Comparison of ENCODE assay signal across 8 mouse cellular contexts in genomic region chr11:69322693-69323471, GRCm38 (mm10). TPM values are rescaled to one million over a fixed set of nuclear protein-coding genes. Genes with fewer than 3 reads are reported as not detected.
DNase-seq lines count a peak whose midpoint lies in the region; ATAC-seq lines count a peak whose summit lies in the region.

No protein-coding gene starts in this region.

- peaks cover 30% of the 10 kb centered on the region for H3K4me1 ChIP-seq in lung, embryonic 16.5 days (replicated peaks; ENCODE audit: control insufficient read depth, insufficient read depth, low read length)
- peaks cover 55% of the 10 kb centered on the region for H3K4me1 ChIP-seq in hindbrain, embryonic 13.5 days (replicated peaks)
- peaks cover 39% of the 10 kb centered on the region for H3K4me1 ChIP-seq in midbrain, embryonic 16.5 days (ENCODE audit: control insufficient read depth, insufficient read depth, low read length)

- H3K27ac ChIP-seq in lung, embryonic 16.5 days (ENCODE audit: low read length) = peak overlapping the region; percentile 77
- peak overlapping the region; percentile 92 for H3K27ac ChIP-seq in hindbrain, embryonic 13.5 days
- H3K27ac ChIP-seq in midbrain, embryonic 16.5 days (ENCODE audit: low read length) = peak overlapping the region; percentile 92

- WGBS in lung, embryonic 16.5 days = 9% methylated on average over 18 of the region's 18 CpGs
- 31% methylated on average over 18 of the region's 18 CpGs for WGBS in hindbrain, embryonic 13.5 days
- 22% methylated on average over 18 of the region's 18 CpGs for WGBS in midbrain, embryonic 16.5 days

- peak overlapping the region; percentile 68 for H3K4me3 ChIP-seq in lung, embryonic 16.5 days (ENCODE audit: low read length)
- H3K4me3 ChIP-seq in hindbrain, embryonic 13.5 days = peak overlapping the region; percentile 62
- H3K4me3 ChIP-seq in midbrain, embryonic 16.5 days (ENCODE audit: low read depth, low read length) = peak overlapping the region; percentile 68

- H3K27me3 ChIP-seq in lung, embryonic 16.5 days (ENCODE audit: control insufficient read depth, insufficient read depth, low read depth, low read length) = peaks cover 9% of the 10 kb centered on the region
- peaks cover 14% of the 10 kb centered on the region for H3K27me3 ChIP-seq in hindbrain, embryonic 13.5 days
- H3K27me3 ChIP-seq in midbrain, embryonic 16.5 days (ENCODE audit: control insufficient read depth, insufficient read depth, low read depth, low read length) = no peaks in the 10 kb centered on the region; the same call in 1 of the 2 replicates

- H3K4me2 ChIP-seq in lung, embryonic 16.5 days (ENCODE audit: low read depth, low read length) = peak overlapping the region; percentile 73
- H3K4me2 ChIP-seq in hindbrain, embryonic 13.5 days = peak overlapping the region; percentile 76
- H3K4me2 ChIP-seq in midbrain, embryonic 16.5 days (ENCODE audit: low read length) = peak overlapping the region; percentile 82

- H3K9ac ChIP-seq in lung, embryonic 16.5 days (ENCODE audit: low read length) = peak overlapping the region; percentile 79
- H3K9ac ChIP-seq in hindbrain, embryonic 13.5 days = peak overlapping the region; percentile 80
- H3K9ac ChIP-seq in midbrain, embryonic 16.5 days (ENCODE audit: low read depth, low read length) = peak overlapping the region; percentile 87

- H3K9me3 ChIP-seq in lung, embryonic 16.5 days (ENCODE audit: control insufficient read depth, low read length) = no peaks in the 10 kb centered on the region
- H3K9me3 ChIP-seq in hindbrain, embryonic 13.5 days = no peaks in the 10 kb centered on the region
- no peaks in the 10 kb centered on the region for H3K9me3 ChIP-seq in midbrain, embryonic 16.5 days (replicated peaks; ENCODE audit: control insufficient read depth, low read length, poor library complexity, severe bottlenecking)

- no peak for ATAC-seq in lung, embryonic 16.5 days (ENCODE audit: low read depth)
- no peak for ATAC-seq in hindbrain, embryonic 13.5 days (ENCODE audit: low FRiP score)
- no peak for ATAC-seq in midbrain, embryonic 16.5 days
- ATAC-seq in megakaryocyte-erythroid progenitor cell, adult 5-6 weeks (replicated peaks; ENCODE audit: low FRiP score, low TSS enrichment, poor library complexity, severe bottlenecking) = no peak

- H3K36me3 ChIP-seq in lung, embryonic 16.5 days (ENCODE audit: control insufficient read depth, insufficient read depth, low read length) = peaks cover 14% of the 10 kb centered on the region
- peaks cover 25% of the 10 kb centered on the region for H3K36me3 ChIP-seq in hindbrain, embryonic 13.5 days
- H3K36me3 ChIP-seq in midbrain, embryonic 16.5 days (ENCODE audit: control insufficient read depth, insufficient read depth, low read length) = peaks cover 8% of the 10 kb centered on the region; the same call in 1 of the 2 replicates

- DNase-seq in lung, postnatal 36 days = no peak
- peak; percentile 20 for DNase-seq in embryo, embryonic 10 days (ENCODE audit: low spot score)
- DNase-seq in right cerebral cortex, postnatal 10 days (ENCODE audit: low spot score in 2 of 2) = no peak
- DNase-seq in left cerebral cortex, adult 18-20 months (ENCODE audit: low spot score in 2 of 2) = no peak

RNA-seq across cellular contexts. Expression of gene Cntrob, which starts 0.7 kb away (rescaled TPM):
- 26.3 and 28.7 TPM in 2 replicates for polyA plus RNA-seq in lung, embryonic 16.5 days (2015; fragmentation: Nextera tagmentation; extraction: Ambion mirVana)
- 22.6 and 24.4 TPM in 2 replicates for polyA plus RNA-seq in hindbrain, embryonic 13.5 days (2015; fragmentation: Nextera tagmentation; extraction: Ambion mirVana)
- 19.2 and 21.7 TPM in 2 replicates for polyA plus RNA-seq in midbrain, embryonic 16.5 days (2015; fragmentation: Nextera tagmentation; extraction: Ambion mirVana)
- 40.0 and 56.6 TPM in 2 replicates for total RNA-seq in megakaryocyte-erythroid progenitor cell, adult 5-6 weeks (2014; fragmentation: Nextera tagmentation)
- 19.7 and 31.6 TPM in 2 replicates for total RNA-seq in megakaryocyte-erythroid progenitor cell, adult 5-6 weeks (2017)
- 10 to 100 TPM; 15.2 to 25.0 TPM for total RNA-seq in left cerebral cortex, adult 18-20 months (2021)

RNA-seq across cellular contexts. Expression of gene Trappc1, which starts 0.9 kb away (rescaled TPM):
- 159 and 168 TPM in 2 replicates for polyA plus RNA-seq in lung, embryonic 16.5 days (2015; fragmentation: Nextera tagmentation; extraction: Ambion mirVana)
- 204 and 210 TPM in 2 replicates for polyA plus RNA-seq in hindbrain, embryonic 13.5 days (2015; fragmentation: Nextera tagmentation; extraction: Ambion mirVana)
- polyA plus RNA-seq in midbrain, embryonic 16.5 days (2015; fragmentation: Nextera tagmentation; extraction: Ambion mirVana) = 173 and 179 TPM in 2 replicates
- total RNA-seq in megakaryocyte-erythroid progenitor cell, adult 5-6 weeks (2014; fragmentation: Nextera tagmentation) = 77.9 and 81.4 TPM in 2 replicates
- total RNA-seq in megakaryocyte-erythroid progenitor cell, adult 5-6 weeks (2017) = 82.4 and 97.4 TPM in 2 replicates
- 10 to 100 TPM; 53.2 to 59.5 TPM for total RNA-seq in left cerebral cortex, adult 18-20 months (2021)

RNA-seq across cellular contexts. Expression of gene Kcnab3, which starts 3.2 kb away (rescaled TPM):
- 0.62 and 1.6 TPM in 2 replicates for polyA plus RNA-seq in lung, embryonic 16.5 days (2015; fragmentation: Nextera tagmentation; extraction: Ambion mirVana)
- 4.2 and 5.1 TPM in 2 replicates for polyA plus RNA-seq in hindbrain, embryonic 13.5 days (2015; fragmentation: Nextera tagmentation; extraction: Ambion mirVana)
- 3.8 and 5.3 TPM in 2 replicates for polyA plus RNA-seq in midbrain, embryonic 16.5 days (2015; fragmentation: Nextera tagmentation; extraction: Ambion mirVana)
- total RNA-seq in megakaryocyte-erythroid progenitor cell, adult 5-6 weeks (2014; fragmentation: Nextera tagmentation) = not detected in 2 replicates
- total RNA-seq in megakaryocyte-erythroid progenitor cell, adult 5-6 weeks (2017) = 0.38 TPM in 1 of 2 replicates, not detected in the other
- 100 to 1,000 TPM in 1 of 2 experiments, 10 to 100 TPM in 1; 75.3 to 102 TPM for total RNA-seq in left cerebral cortex, adult 18-20 months (2021)

RNA-seq across cellular contexts. Expression of gene Rnf227, which starts 17.4 kb away (rescaled TPM):
- polyA plus RNA-seq in lung, embryonic 16.5 days (2015; fragmentation: Nextera tagmentation; extraction: Ambion mirVana) = 11.0 and 12.6 TPM in 2 replicates
- 163 and 166 TPM in 2 replicates for polyA plus RNA-seq in hindbrain, embryonic 13.5 days (2015; fragmentation: Nextera tagmentation; extraction: Ambion mirVana)
- polyA plus RNA-seq in midbrain, embryonic 16.5 days (2015; fragmentation: Nextera tagmentation; extraction: Ambion mirVana) = 297 and 334 TPM in 2 replicates
- total RNA-seq in megakaryocyte-erythroid progenitor cell, adult 5-6 weeks (2014; fragmentation: Nextera tagmentation) = 1.9 and 2.8 TPM in 2 replicates
- total RNA-seq in megakaryocyte-erythroid progenitor cell, adult 5-6 weeks (2017) = 3.3 and 5.6 TPM in 2 replicates
- 100 to 1,000 TPM; 186 to 190 TPM for total RNA-seq in left cerebral cortex, adult 18-20 months (2021)

RNA-seq across cellular contexts. Expression of gene Chd3, which starts 46.3 kb away (rescaled TPM):
- 56.9 and 60.3 TPM in 2 replicates for polyA plus RNA-seq in lung, embryonic 16.5 days (2015; fragmentation: Nextera tagmentation; extraction: Ambion mirVana)
- polyA plus RNA-seq in hindbrain, embryonic 13.5 days (2015; fragmentation: Nextera tagmentation; extraction: Ambion mirVana) = 92.4 and 93.5 TPM in 2 replicates
- 82.8 and 86.1 TPM in 2 replicates for polyA plus RNA-seq in midbrain, embryonic 16.5 days (2015; fragmentation: Nextera tagmentation; extraction: Ambion mirVana)
- 45.7 and 57.3 TPM in 2 replicates for total RNA-seq in megakaryocyte-erythroid progenitor cell, adult 5-6 weeks (2014; fragmentation: Nextera tagmentation)
- total RNA-seq in megakaryocyte-erythroid progenitor cell, adult 5-6 weeks (2017) = 21.0 and 49.2 TPM in 2 replicates
- 100 to 1,000 TPM; 346 to 387 TPM for total RNA-seq in left cerebral cortex, adult 18-20 months (2021)
